Mouse (Mus musculus) cortical plate, adult 2 months (tissue): ENCODE results near the gene Gcsh.

Source experiments
- CTCF ChIP-seq: fragments of 200-500 bp; IDR thresholded peaks from 2 replicates; pipeline ENCODE4 v1.5.1; 2011; ENCODE audit warnings: mild to moderate bottlenecking, control low read depth, low read length; ENCODE audit not compliant: insufficient read depth; ENCODE audit errors: extremely low read depth
- POLR2A ChIP-seq: fragments of 200-500 bp; IDR thresholded peaks from 2 replicates; pipeline ENCODE4 v1.6.1; 2011; ENCODE audit warnings: mild to moderate bottlenecking, low read length, control low read depth; ENCODE audit not compliant: insufficient read depth; ENCODE audit errors: extremely low read depth

DNA sequence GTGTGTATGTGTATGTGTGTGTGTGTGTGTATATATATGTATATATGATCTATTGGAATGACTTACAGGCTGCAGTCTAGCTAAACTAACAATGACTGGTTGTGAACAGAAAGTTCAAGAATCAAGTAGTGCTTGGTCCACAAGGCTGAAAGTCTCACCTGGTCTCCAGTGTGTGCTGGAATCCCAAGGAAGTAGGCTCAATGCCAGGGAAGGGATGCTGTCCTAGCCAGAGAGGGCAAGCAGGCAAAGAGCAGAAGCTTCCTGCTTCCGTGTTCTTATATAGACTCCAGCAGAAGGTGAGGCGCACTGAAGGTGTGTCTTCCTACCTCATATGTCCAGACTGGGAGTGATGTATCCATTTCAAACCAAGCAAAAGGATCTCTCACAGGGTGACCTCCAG, 41.6 kb downstream of the Gcsh start:
- TF ChIP-seq CTCF (no peak), POLR2A (no peak)
